Mouse (Mus musculus) fibroblast of lung, adult 2 months (primary cell): ENCODE results near the gene Gm9745.
"Not testable (repeated sequence)": the region's sequence is repeated elsewhere in the genome, so short reads cannot be mapped to it uniquely, and the experiment has no call there.

Experiments
- DNase-seq: peaks from one replicate; pipeline ENCODE4 v3.0.0-alpha.2; 2011; ENCODE audit warnings: low read depth

Gene Gm9745

GRCm38 (mm10) chr13:8905986-8906385, 42.0 kb downstream of the Gm9745 start:
- not testable (repeated sequence) for DNase-seq
